Mouse (Mus musculus): Measurements from ENCODE around the gene Bcar3. TPM values are rescaled to one million over a fixed set of nuclear protein-coding genes. Genes with fewer than 3 reads are reported as not detected.

Bcar3 gene
- polyA plus RNA-seq, 1 experiment from 2014 or later: 2.8 TPM

DNA sequence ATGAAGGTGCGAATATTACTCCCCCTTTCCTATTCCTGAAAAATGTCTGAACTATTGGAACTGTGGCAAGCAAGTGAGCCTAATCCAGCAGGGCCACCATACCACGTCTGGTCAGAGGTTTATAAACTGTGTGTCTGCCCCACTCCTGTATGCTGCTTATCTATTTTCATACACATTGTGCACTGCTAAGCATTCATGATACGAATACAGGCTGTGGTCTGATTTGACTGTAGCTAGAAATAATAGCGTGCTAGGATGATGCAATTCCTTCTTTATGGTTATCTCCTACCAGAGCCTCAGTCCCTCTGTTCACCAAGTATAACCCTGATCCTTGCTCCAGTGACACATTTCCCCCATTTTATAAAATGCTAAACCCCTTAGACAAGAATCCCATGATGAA, 162.2 kb downstream of the Bcar3 start:
- peaks cover 20% of the 10 kb centered on the region for H3K27me3 ChIP-seq (ENCODE audit: control insufficient read depth, insufficient read depth, low read length)
- H3K27ac ChIP-seq (replicated peaks in 1 of 2; ENCODE audit: control insufficient read depth in 1 of 2, insufficient read depth in 1 of 2, low read depth in 2 of 2, low read length in 2 of 2): no peak overlapping the region
- no peak overlapping the region for H3K4me2 ChIP-seq (ENCODE audit: low read length)
- ATAC-seq (ENCODE audit: insufficient number of reproducible peaks, insufficient read depth, low FRiP score, low read depth): no peak
- 77% methylated on average over 4 of the region's 4 CpGs for WGBS
- no peaks in the 10 kb centered on the region for H3K9me3 ChIP-seq (ENCODE audit: control insufficient read depth, low read length)
- peaks cover 0 to 2% of the 10 kb centered on the region in 2 experiments; a peak in 2 of 4 replicates for H3K4me1 ChIP-seq (ENCODE audit: control insufficient read depth in 2 of 2, insufficient read depth in 2 of 2, low read length in 2 of 2)
- H3K4me3 ChIP-seq (ENCODE audit: control insufficient read depth in 1 of 2, insufficient read depth in 1 of 2, low read depth in 1 of 2, low read length in 2 of 2): no peak overlapping the region
- no peak overlapping the region for H3K9ac ChIP-seq (ENCODE audit: low read length)
- no peaks in the 10 kb centered on the region for H3K36me3 ChIP-seq (ENCODE audit: control insufficient read depth, insufficient read depth, low read length)

DNA sequence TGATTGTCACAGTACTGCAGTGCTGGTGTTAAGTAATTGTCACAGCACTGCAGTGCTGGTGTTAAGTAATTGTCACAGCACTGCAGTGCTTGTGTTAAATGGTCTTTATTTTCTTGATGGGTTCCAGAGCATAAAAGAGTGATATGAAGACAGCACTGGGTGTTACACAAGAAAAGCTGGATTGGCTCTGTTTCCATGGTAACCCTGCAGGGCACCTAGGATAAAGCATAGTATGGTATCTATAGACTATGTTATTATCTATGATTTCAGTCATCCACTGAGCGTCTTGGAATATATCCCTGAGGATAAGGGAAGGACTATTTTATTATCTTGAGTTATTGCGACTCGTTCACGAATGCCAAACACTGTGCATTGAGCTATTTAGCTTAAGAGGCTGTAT, 162.9 kb downstream of the Bcar3 start:
- Histone ChIP-seq H3K27me3 (ENCODE audit: control insufficient read depth, insufficient read depth, low read length) (peaks cover 25% of the 10 kb centered on the region), H3K27ac (replicated peaks in 1 of 2; ENCODE audit: control insufficient read depth in 1 of 2, insufficient read depth in 1 of 2, low read depth in 2 of 2, low read length in 2 of 2) (no peak overlapping the region), H3K4me3 (ENCODE audit: control insufficient read depth in 1 of 2, insufficient read depth in 1 of 2, low read depth in 1 of 2, low read length in 2 of 2) (no peak overlapping the region), H3K36me3 (ENCODE audit: control insufficient read depth, insufficient read depth, low read length) (no peaks in the 10 kb centered on the region), H3K9me3 (ENCODE audit: control insufficient read depth, low read length) (no peaks in the 10 kb centered on the region), H3K9ac (ENCODE audit: low read length) (no peak overlapping the region), H3K4me1 (ENCODE audit: control insufficient read depth in 2 of 2, insufficient read depth in 2 of 2, low read length in 2 of 2) (peaks cover 0 to 2% of the 10 kb centered on the region in 2 experiments; a peak in 3 of 4 replicates), H3K4me2 (ENCODE audit: low read length) (no peak overlapping the region)
- 72% methylated on average over 4 of the region's 4 CpGs for WGBS
- no peak for ATAC-seq (ENCODE audit: insufficient number of reproducible peaks, insufficient read depth, low FRiP score, low read depth)

DNA sequence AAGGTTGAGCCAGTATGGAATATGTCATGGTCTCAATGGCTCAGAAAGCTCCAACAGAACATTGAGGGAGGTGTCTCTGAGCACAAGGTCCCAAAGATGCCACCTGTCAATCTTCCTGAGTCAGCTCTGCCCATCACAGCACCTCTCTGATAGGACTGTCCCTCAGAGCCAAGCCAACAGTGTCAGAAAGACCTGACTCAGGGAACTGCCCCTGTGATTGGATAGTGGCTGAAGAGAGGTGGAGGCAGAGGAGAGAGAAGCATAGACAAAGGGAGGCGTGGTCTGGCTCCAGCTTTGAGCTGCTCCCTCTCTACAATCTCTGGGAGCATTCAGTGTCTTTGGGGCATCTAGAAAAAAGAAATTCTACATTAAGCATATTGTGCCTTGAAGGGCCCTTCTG, 163.8 kb downstream of the Bcar3 start:
- Histone ChIP-seq H3K4me2 (ENCODE audit: low read length) (no peak overlapping the region), H3K9ac (ENCODE audit: low read length) (no peak overlapping the region), H3K27me3 (ENCODE audit: control insufficient read depth, insufficient read depth, low read length) (peaks cover 29% of the 10 kb centered on the region), H3K9me3 (ENCODE audit: control insufficient read depth, low read length) (no peaks in the 10 kb centered on the region), H3K4me1 (ENCODE audit: control insufficient read depth in 2 of 2, insufficient read depth in 2 of 2, low read length in 2 of 2) (peaks cover 0 to 5% of the 10 kb centered on the region in 2 experiments; a peak in 3 of 4 replicates), H3K4me3 (ENCODE audit: control insufficient read depth in 1 of 2, insufficient read depth in 1 of 2, low read depth in 1 of 2, low read length in 2 of 2) (no peak overlapping the region), H3K27ac (replicated peaks in 1 of 2; ENCODE audit: control insufficient read depth in 1 of 2, insufficient read depth in 1 of 2, low read depth in 2 of 2, low read length in 2 of 2) (no peak overlapping the region), H3K36me3 (ENCODE audit: control insufficient read depth, insufficient read depth, low read length) (no peaks in the 10 kb centered on the region)
- 44% methylated on average over 1 of the region's 1 CpGs for WGBS
- ATAC-seq (ENCODE audit: insufficient number of reproducible peaks, insufficient read depth, low FRiP score, low read depth): no peak

DNA sequence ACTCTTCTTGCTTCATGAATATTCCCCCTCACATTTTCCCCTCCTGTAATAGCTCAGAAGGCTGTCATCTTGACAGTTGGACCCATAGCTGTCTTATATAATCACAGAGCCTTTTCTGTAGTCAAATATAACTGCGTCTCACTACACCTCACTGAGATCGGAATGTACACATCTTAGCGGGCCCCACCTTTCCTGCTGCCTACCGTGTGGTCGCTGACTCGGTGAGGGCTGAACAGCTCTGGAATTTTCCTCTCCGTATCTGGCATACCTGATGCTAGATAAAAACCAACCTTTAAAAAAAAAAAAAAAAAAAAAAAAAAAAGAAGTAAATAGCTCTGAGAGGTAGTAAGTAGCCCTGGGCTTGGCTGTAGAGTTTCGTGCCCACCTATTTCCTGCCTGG, 164.8 kb downstream of the Bcar3 start:
- Histone ChIP-seq H3K4me1 (ENCODE audit: control insufficient read depth in 2 of 2, insufficient read depth in 2 of 2, low read length in 2 of 2) (peaks cover 0 to 5% of the 10 kb centered on the region in 2 experiments; a peak in 3 of 4 replicates), H3K27me3 (ENCODE audit: control insufficient read depth, insufficient read depth, low read length) (peaks cover 36% of the 10 kb centered on the region), H3K36me3 (ENCODE audit: control insufficient read depth, insufficient read depth, low read length) (no peaks in the 10 kb centered on the region), H3K4me2 (ENCODE audit: low read length) (no peak overlapping the region), H3K9me3 (ENCODE audit: control insufficient read depth, low read length) (no peaks in the 10 kb centered on the region), H3K9ac (ENCODE audit: low read length) (no peak overlapping the region), H3K4me3 (ENCODE audit: control insufficient read depth in 1 of 2, insufficient read depth in 1 of 2, low read depth in 1 of 2, low read length in 2 of 2) (no peak overlapping the region), H3K27ac (replicated peaks in 1 of 2; ENCODE audit: control insufficient read depth in 1 of 2, insufficient read depth in 1 of 2, low read depth in 2 of 2, low read length in 2 of 2) (no peak overlapping the region)
- 41% methylated on average over 8 of the region's 8 CpGs for WGBS
- ATAC-seq (ENCODE audit: insufficient number of reproducible peaks, insufficient read depth, low FRiP score, low read depth): no peak

DNA sequence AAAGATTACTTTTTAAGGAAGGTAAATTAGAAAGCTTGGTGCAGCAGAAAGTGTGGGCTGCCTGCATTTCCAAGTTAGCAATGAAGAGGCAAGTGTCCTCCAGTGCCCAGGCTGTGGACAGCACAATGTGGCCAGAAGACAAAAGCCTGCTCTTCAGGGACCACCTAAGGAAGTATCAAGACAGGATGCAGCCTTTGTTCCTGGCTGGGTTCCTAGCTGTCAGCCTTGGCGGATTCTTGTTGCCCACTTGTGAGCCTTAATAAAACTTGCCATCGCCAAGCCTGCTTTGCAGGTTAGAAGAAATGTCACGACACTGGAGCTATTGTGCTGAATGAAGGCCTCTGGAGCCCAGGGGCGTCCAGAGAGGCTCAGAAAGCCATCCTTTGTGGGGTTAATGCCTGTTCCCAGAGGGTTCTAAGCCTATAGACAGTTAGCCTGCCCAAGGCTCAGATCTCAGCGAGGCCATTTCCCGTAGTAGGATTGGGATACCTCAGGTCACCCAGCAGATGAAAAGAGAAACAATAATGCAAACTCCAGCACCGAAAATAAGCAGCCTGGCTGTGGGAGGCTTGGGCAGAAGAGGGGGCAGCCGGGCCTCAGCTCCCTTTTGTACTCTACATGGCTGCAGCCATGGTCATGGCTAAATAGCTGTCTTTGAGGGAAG, 167.0 kb downstream of the Bcar3 start:
- H3K27me3 ChIP-seq (ENCODE audit: control insufficient read depth, insufficient read depth, low read length): peaks cover 49% of the 10 kb centered on the region
- H3K27ac ChIP-seq (replicated peaks in 1 of 2; ENCODE audit: control insufficient read depth in 1 of 2, insufficient read depth in 1 of 2, low read depth in 2 of 2, low read length in 2 of 2): no peak overlapping the region

DNA sequence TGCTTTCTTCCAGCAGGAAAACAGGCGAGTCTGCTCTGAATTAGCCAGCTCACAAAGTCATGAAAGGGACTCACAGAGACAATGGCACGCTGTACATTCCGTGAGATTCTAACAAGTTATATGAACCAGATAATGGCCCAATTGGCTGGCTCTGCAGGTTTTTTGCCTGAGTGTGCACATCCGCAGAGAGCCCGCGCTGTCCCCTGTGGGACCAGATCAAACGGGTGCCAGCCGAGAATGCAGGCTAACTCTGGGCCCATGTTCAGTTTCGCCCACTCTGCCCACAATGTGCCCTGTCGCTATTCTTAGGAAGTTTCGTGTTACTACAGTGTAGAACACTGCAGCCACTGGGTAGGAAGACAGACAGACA, 167.6 kb downstream of the Bcar3 start:
- Histone ChIP-seq H3K9ac (ENCODE audit: low read length) (no peak overlapping the region), H3K4me3 (ENCODE audit: control insufficient read depth in 1 of 2, insufficient read depth in 1 of 2, low read depth in 1 of 2, low read length in 2 of 2) (no peak overlapping the region), H3K9me3 (ENCODE audit: control insufficient read depth, low read length) (no peaks in the 10 kb centered on the region), H3K4me1 (ENCODE audit: control insufficient read depth in 2 of 2, insufficient read depth in 2 of 2, low read length in 2 of 2) (peaks cover 0 to 5% of the 10 kb centered on the region in 2 experiments; a peak in 3 of 4 replicates), H3K27me3 (ENCODE audit: control insufficient read depth, insufficient read depth, low read length) (peaks cover 52% of the 10 kb centered on the region), H3K36me3 (ENCODE audit: control insufficient read depth, insufficient read depth, low read length) (no peaks in the 10 kb centered on the region), H3K4me2 (ENCODE audit: low read length) (no peak overlapping the region), H3K27ac (replicated peaks in 1 of 2; ENCODE audit: control insufficient read depth in 1 of 2, insufficient read depth in 1 of 2, low read depth in 2 of 2, low read length in 2 of 2) (no peak overlapping the region)
- WGBS: 87% methylated on average over 11 of the region's 11 CpGs
- ATAC-seq (ENCODE audit: insufficient number of reproducible peaks, insufficient read depth, low FRiP score, low read depth): no peak

More for the DNA sequence above, 167.0 kb downstream of the Bcar3 start:
- Histone ChIP-seq H3K4me1 (ENCODE audit: control insufficient read depth in 2 of 2, insufficient read depth in 2 of 2, low read length in 2 of 2) (peaks cover 0 to 5% of the 10 kb centered on the region in 2 experiments; a peak in 3 of 4 replicates), H3K9ac (ENCODE audit: low read length) (no peak overlapping the region), H3K4me3 (ENCODE audit: control insufficient read depth in 1 of 2, insufficient read depth in 1 of 2, low read depth in 1 of 2, low read length in 2 of 2) (no peak overlapping the region), H3K4me2 (ENCODE audit: low read length) (no peak overlapping the region), H3K9me3 (ENCODE audit: control insufficient read depth, low read length) (no peaks in the 10 kb centered on the region), H3K36me3 (ENCODE audit: control insufficient read depth, insufficient read depth, low read length) (no peaks in the 10 kb centered on the region)
- no peak for ATAC-seq (ENCODE audit: insufficient number of reproducible peaks, insufficient read depth, low FRiP score, low read depth)
- 70% methylated on average over 8 of the region's 8 CpGs for WGBS

DNA sequence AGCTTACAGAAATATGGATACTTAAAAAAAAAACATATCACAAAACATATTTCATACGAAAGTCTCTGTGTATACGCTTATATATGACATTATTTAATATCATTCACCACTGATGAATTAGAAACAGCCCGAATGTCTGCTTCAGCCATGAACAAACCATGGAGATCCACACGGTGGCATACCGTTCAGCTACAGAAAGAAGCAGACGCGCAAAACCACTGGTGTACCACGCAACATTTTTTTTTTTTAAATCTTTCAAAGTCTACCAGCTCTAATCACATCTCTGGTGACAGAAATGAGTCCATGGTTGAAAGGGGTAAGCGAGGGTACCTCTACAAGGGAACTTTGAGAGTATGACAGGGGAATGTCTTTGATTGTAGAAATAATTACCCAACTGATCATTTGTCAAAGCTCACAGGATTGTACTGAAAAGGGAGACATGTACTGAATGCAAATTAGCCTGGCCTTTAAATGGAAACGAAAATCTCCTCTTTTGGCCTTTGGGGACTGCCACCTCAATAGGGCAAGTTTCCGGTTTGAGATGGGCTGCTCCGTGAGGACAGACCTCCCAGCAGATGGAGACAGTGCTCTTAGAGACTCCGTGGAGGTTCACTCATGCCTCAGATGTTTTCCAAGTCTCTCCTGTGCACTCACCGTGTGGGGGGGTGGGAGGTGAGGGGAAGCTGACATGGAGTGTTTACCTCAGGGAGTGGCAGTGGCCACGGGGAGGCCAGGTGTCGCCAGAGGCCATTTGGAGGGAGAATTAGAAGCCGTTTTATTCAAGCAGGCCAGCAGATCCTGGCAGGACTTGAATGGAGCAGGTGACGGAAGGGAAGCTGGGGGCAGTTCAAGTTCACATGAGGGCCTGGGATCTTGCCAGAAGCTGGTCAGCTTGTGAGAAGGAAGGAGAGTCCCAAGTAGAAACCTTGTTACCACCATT, 168.3 kb downstream of the Bcar3 start:
- H3K27ac ChIP-seq (replicated peaks in 1 of 2; ENCODE audit: control insufficient read depth in 1 of 2, insufficient read depth in 1 of 2, low read depth in 2 of 2, low read length in 2 of 2): no peak overlapping the region
- ATAC-seq (ENCODE audit: insufficient number of reproducible peaks, insufficient read depth, low FRiP score, low read depth): no peak
- no peak overlapping the region for H3K4me3 ChIP-seq (ENCODE audit: control insufficient read depth in 1 of 2, insufficient read depth in 1 of 2, low read depth in 1 of 2, low read length in 2 of 2)
- no peak overlapping the region for H3K9ac ChIP-seq (ENCODE audit: low read length)
- 63% methylated on average over 18 of the region's 18 CpGs for WGBS
- no peak overlapping the region for H3K4me2 ChIP-seq (ENCODE audit: low read length)
- H3K27me3 ChIP-seq (ENCODE audit: control insufficient read depth, insufficient read depth, low read length): peaks cover 52% of the 10 kb centered on the region
- H3K9me3 ChIP-seq (ENCODE audit: control insufficient read depth, low read length): no peaks in the 10 kb centered on the region
- peaks cover 0 to 5% of the 10 kb centered on the region in 2 experiments; a peak in 3 of 4 replicates for H3K4me1 ChIP-seq (ENCODE audit: control insufficient read depth in 2 of 2, insufficient read depth in 2 of 2, low read length in 2 of 2)
- H3K36me3 ChIP-seq (ENCODE audit: control insufficient read depth, insufficient read depth, low read length): no peaks in the 10 kb centered on the region

All from heart, embryonic 14.5 days (tissue).